Mouse (Mus musculus) left cerebral cortex, postnatal 25 days (tissue): ENCODE data around the gene Exoc2. TPM values are rescaled to one million over a fixed set of nuclear protein-coding genes. Genes with fewer than 3 reads are reported as not detected.

ENCODE experiments used
- DNase-seq, 2 experiments: peaks; one replicate each; pipeline ENCODE4 v3.0.0; 2022; ENCODE audit warnings: low spot score in 2 of 2, mixed read lengths in 1 of 2
- intact Hi-C: fragments of 180-260 bp; cut with DNase I; formaldehyde crosslinking; loops from one replicate; pipeline ENCODE4 v1.15.1; 2025
- total RNA-seq, 2 experiments: library from RNA; stranded (reverse); gene quantifications; 2 replicates each; pipeline ENCODE4 v1.2.3; 2021

Exoc2 gene
- total RNA-seq, 2 experiments from 2014 or later = 39.5 to 40.6 TPM

DNA sequence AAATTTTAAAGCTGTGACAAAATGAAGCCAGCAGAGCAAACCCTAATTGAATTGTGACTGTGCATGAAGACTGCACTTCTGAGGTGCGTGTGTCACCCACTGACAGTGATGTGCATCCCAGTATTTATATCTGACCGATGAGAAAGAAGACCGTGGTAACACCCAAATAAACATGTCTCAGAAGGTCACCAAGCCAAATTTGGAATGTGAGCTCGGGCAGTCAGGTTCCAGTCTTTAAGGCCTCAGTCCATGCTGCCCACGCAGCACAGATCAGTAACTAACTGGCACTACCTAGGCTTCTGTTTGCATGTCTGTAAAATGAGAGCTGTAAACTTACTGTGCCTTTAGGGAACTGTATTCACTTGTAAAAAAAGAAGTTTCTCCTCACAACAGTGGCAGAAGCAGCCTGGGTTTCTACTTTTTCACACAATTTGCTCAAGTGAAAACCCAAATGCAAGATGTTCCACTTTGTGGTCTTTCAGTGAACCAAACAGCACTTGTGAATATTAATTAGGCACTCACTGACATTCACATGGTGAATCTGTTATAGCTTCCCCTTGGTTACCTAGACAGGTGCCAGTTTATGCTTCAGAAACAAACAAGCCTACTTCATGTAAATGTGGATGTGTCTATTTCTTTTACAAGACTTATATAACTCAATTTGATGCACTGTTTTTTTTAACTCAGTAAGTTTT is 61.8 kb downstream of the Exoc2 start:
- no peak for DNase-seq
- intact Hi-C loops = no loop called here

DNA sequence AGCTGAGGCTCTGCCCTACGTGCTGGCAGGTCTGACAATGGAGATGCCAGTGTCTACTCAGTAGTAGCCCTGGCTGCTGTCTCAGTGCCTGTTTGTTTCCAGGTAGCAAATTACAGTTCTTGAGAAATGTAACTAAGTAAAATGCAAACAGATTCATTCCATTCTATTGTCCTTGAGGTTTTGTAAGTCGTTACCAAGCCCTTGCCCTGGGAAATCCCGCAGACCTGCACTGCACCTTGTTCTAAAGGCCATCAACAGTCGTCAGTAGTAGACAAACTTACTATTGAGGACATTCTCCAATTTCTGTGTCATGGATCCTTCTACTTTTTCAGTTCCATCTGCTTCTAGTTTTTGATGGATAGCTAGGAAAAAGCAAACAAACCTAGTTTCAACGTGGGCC is 63.0 kb downstream of the Exoc2 start:
- intact Hi-C loops = no loop called here
- no peak for DNase-seq

DNA sequence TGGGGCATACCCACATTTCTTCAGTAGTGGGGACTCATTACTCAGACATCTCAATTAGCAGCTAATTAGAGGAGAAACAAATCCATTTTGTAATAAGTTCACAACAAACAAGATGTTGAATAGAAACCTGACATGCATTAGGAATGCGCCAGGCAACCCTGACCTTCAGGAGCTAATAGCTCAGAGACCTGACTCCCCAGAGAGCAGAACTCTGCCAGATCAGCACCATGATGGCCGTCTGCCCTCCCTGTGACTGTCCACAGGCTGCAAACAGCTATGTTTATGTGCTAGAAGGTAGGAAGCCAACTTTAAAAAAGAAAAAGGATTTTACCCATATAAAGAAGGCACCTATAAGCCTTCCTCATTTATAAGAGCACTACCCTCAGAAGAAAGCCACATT is 71.6 kb downstream of the Exoc2 start:
- intact Hi-C loops = loop anchor here (5.0 kb wide), 3 partner anchors 80 to 715 kb away; no protein-coding TSS in a partner anchor
- DNase-seq = no peak

DNA sequence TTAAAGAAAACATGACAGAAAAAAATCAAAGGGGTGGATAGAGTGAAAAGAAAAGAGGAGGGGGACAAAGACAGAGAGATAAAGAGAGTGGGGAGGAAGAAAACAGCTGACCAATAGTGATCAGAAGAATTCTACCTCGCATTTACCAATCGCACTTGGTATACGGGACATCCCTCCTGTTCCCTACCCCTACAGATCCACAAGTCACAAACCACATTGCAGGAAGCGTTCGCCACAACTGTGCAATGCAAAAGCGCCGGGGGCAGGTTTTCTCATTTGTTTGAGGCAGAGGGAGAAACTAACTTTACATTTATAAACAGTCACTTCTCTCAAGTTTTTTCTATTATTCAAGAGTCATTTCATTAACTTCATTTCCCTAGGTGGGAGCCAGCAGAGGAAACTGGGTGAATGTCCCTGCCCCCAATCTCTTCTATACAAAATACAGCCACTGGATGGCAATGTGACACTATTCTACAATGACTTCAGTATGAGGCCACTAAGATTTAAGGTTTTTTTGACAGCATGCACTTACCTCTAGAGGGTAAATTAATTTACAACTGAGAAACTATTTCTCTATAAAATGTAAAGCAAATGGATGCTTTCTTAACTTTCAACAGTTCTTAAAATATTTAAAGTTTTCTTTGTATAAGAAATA is 72.4 kb downstream of the Exoc2 start:
- DNase-seq = peak in 1 of 2 experiments; percentile 27

DNA sequence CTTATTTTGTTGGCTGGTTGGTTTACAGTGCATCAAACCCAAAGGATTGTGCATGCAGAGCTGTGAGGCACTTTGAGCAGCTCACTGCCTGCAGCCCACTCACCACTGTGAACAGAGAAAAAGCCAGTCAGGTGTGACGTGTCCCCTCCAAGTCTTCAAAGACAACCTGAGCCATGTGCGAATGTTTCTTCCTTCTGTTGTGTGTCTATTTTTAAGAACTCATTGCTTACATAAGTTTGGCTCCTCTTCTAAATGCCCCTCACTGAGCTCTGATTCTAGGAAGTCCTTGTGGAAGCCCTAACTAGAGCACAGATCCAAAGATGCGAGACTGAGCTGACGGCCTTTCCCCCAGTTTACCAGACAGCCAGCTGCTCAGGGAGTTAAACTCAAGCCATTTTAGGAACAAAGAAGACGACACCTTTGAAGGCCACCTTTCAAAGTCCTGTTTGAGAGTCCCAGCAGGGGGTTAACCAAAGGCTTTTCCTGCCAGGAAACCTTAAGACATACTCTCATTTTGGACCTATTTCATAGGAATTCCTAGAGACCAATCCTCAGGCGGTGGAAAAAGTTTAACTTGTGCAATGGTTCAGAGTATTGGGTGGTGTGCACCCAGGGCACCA is 79.8 kb downstream of the Exoc2 start:
- peak; percentile 28 to 61 for DNase-seq
- intact Hi-C loops = loop anchor here (5.0 to 10.0 kb wide), 2 partner anchors 663 to 761 kb away; partner anchors contain the start of genes A530084C06Rik and Foxq1

More for the DNA sequence above, 72.4 kb downstream of the Exoc2 start:
- intact Hi-C loops = loop anchor here (5.0 kb wide), 3 partner anchors 81 to 716 kb away; no protein-coding TSS in a partner anchor

DNA sequence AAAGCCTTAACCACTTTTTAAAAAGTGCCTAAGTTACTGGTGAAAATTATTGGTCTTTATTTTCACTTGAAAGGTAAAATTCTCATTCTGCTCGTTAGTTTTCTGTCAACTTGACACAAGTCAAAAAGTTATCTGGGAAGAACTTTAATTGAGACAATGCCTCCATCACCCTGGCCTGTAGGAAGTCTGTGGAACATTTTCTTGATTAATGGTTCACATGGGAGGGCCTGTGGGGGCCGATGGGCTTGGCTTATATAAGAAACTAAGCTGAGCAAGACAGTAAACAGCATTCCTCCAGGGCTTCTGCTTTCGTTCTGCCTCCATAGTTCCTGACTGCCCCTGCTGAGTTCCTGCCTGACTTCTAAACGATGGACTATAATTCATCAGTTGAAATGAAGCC is 81.6 kb downstream of the Exoc2 start:
- no peak for DNase-seq
- intact Hi-C loops = loop anchor here (5.0 to 10.0 kb wide), 2 partner anchors 665 to 762 kb away; partner anchors contain the start of genes A530084C06Rik and Foxq1

DNA sequence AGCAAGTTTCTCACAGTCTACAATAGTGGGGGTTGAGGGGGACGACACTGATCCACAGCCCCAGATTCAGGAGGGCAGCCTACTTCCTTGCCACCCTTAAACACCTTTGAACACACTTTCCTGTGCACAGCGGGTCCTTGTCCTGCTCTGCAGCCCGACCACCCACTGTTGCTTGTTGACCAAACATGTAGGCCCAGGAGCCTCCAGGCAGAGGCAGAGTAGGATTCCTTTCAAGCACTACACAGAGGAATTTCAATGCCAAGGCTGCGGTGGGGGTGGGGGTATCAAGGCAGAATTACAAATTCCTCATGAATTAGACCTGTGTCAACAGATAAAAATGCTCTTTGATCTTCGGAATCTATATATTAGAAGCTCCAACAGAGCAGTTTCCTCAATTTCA is 82.7 kb downstream of the Exoc2 start:
- no peak for DNase-seq
- intact Hi-C loops = loop anchor here (5.0 to 10.0 kb wide), 2 partner anchors 666 to 764 kb away; partner anchors contain the start of genes A530084C06Rik and Foxq1

DNA sequence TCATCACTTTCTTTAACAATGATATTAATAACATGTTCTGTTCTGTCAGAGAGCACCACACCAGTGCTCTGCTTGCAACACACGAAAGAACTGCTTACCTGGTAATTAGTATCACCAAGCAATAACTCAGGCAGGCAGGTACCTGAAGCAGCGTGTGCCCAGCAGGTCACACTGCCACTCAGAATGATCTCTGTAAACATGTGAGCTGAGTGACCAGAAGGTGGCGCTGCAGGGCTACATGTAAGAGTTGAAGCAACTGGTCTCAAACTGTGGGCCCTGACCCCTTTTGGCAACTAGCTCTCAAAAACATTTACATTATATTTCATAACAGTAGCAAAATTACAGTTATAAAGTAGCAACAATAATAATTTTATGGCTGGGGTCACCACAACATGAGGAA is 85.4 kb downstream of the Exoc2 start:
- intact Hi-C loops = loop anchor here (5.0 kb wide), 2 partner anchors 94 to 729 kb away; no protein-coding TSS in a partner anchor
- peak; percentile 57 to 70 for DNase-seq

DNA sequence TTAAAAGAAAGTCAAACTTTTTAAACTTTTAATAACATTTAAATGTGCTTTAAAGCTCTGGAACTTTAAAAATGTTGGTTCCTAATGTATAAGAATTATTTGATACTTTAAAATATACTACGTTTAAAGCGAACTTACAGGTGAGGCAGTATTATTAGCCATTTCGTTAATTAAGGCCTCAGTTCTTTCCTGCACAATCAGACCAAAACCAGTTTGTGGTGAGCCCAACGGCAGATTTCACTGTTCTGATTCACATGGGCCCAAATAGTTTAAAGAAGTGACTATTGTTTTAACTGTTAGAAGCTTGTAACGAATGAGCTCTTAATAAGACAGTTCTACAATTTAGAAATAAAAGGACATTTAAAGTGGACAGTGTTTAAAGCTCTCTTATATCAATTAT is 93.6 kb downstream of the Exoc2 start:
- intact Hi-C loops = no loop called here
- DNase-seq = no peak

DNA sequence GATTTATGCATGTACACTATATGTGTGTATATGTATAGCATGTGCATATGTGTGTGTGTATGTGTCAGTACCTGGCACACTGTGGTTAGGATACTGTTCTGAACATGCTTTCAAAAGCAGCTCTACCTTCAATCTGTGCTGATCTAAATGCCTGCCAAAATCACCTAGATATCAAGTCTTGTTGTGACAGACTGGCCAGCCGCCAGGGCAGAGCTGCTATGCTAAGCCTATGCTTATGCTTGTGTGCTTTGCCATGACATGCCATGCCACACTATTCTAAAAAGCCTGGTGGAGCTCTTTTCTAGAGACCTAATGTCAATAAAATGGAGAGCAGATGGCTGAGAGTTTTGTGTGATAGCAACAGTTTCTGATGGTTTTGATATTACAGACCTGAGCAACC is 94.0 kb downstream of the Exoc2 start:
- intact Hi-C loops = no loop called here
- DNase-seq = no peak

DNA sequence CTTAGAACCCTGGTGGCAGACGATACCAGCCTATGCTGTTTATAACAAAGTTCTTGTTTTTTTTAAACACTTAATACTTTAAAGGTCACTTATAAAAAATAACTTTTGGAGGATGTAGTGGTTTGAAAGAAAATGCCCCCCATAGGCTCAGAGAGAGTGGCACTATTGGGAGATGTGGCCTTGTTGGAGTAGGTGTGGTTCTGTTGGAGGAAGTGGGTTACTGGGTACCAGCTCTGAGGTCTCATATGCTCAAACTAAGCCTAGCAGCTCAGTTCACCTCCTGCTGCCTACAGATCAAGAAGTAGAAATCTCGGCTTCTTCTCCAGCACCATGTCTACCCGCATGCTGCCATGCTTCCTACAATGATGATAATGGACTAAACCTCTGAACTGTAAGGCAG is 98.1 kb downstream of the Exoc2 start:
- intact Hi-C loops = no loop called here
- no peak for DNase-seq

DNA sequence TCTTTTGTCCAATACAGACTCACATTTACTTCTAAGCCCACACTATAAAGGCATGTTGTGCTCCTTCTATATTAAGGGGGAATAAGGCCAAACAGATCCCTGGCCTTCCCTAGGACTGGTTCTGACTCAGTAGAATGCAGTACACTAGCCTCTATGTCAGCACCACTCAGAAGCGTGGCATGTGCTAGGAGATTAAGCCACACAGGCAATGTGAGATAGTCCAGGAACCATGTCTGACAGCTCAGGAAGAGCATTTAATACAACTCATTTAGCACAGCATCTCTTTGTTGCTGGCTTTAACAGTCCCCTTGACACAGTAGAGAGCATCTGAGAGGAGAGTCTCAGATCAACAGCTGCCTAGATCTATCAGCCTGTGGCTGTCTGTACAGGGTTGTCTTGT is 100.4 kb downstream of the Exoc2 start:
- intact Hi-C loops = no loop called here
- no peak for DNase-seq

DNA sequence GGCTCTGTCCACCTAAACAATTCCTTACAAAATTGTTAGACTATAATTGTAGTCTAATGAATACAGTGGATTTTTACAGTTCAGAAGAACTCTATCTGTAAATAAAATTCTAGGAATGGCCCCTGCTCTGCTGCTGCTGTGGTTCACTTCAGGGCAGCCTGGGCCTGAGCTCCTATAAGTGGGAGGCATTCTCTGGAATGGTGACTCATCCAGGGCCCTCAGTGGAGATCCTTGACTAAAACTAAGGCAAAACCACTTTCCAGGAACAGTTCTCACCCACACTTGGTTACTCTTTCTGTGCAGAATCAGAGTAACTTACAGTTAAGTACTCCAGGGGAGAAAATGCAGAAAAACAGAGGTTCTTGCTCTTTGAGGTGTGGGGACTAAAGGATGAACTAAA is 108.4 kb downstream of the Exoc2 start:
- intact Hi-C loops = no loop called here

DNA sequence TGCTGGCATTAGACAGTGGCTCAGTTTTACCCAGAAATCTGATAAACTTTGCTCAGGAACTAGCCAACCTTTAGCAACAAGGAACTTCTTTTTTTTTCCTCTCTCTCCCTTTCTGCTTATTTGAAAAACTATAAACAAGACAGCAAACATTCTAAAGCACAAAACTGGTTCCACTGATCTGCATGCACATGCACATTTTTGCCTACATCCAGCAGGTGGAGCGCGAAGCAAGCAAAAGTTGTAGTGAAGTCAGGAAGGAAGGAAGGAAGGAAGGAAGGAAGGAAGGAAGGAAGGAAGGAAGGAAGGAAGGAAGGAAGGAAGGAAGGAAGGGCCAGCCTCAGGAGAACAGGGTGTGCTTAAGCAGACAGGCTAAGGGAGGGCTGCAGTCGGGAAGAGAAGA is 109.9 kb downstream of the Exoc2 start:
- intact Hi-C loops = loop anchor here (5.0 kb wide), 1 partner anchor 297 kb away; no protein-coding TSS in a partner anchor
- DNase-seq = peak in 1 of 2 experiments; percentile 17

More for the DNA sequence above, 108.4 kb downstream of the Exoc2 start:
- peak; percentile 27 to 88 for DNase-seq

DNA sequence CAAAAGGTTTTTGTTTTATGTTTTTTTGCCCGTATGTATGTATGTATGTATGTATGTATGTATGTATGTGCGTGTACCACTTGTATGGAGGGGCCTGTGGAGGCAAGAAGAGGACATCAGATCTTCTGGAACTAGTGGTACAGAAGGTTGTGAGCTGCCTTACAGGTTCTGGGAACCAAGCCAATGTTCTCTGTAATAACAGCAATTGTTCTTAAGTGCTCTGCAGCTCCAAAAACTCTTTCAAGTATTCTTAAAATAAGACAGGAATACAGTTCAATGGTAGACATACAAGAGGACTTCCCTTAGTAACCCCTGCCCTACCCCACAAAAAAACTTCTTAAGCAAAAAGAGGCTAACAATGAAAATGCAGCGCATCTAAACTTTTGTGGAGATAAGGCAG is 115.5 kb downstream of the Exoc2 start:
- intact Hi-C loops = no loop called here

DNA sequence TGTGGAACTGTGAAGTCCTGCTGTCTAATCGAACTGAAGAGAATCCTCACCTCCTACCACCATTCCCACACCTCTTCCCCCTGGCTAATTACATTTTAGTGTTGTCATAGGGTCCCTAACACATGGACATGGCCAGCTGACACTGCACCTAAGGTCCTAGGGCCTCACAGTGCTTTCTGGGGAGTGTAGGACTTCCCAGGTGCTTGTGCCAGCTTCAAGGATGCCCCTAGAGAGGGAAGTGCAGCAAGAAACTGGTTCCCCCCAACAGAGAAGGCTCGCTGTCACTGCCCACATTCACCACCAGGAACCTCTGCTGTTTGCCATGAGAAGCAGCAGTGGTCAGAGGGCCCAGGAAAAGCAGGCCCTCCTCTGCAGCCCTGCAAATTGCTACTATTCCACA is 123.2 kb downstream of the Exoc2 start:
- intact Hi-C loops = no loop called here
- no peak for DNase-seq

More for the DNA sequence above, 115.5 kb downstream of the Exoc2 start:
- DNase-seq = no peak

DNA sequence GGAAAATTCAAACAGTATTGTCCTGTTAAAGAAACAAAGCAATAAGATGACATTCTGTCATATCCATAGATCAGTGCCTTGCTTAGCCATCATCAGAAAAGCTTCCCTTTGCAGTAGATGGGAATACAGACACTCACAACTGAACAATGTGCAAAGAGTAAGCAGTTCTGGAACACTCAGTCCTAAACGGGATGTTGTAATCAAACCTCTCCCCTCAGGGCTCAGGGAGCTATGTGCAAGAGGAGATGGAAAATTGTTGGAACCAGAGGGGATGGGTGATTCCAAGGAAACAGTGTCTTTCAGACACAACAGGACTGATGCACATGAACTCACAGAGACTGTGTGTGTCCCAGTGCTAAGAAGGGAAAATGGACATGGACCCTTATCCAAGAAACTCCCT is 125.9 kb downstream of the Exoc2 start:
- intact Hi-C loops = no loop called here
- DNase-seq = no peak

DNA sequence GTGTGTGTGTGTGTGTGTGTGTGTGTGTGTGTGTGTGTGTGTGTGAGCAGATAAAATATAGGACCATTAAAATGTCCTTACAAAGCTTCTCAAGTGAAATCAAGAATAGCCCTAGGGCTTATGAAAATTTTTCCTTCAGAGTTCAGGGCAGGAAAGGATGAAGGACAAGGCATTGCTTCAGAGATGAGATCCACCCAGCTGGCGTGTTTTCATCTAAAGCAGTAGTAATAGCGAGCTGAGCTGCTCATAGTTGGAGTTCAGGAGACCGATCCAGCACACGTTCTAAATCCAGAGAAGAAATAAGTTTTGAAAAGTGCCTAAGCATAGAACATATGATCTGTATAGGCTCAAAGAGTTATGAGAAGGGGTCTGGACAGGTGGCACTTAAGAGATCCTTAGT is 127.4 kb downstream of the Exoc2 start:
- intact Hi-C loops = no loop called here
- no peak for DNase-seq

DNA sequence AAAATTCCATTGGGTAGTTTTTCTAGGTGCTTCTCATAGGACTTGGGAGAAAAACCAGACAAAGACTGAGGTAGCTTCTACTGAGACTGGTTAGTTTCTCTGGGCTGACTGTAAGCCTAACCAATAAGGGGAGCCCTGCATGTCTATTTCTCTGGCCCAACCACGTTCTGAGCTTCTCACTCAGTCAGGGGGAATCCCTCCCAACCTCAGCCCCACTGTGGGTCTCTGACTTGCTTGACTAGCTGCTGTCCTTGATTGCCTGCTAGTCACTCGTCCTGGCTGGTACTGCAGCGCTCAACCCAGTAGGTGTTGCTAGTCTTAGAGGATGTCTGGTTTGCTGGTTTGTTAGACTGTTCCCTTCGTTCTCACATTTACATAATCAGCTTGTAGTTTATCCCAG is 130.8 kb downstream of the Exoc2 start:
- intact Hi-C loops = no loop called here

DNA sequence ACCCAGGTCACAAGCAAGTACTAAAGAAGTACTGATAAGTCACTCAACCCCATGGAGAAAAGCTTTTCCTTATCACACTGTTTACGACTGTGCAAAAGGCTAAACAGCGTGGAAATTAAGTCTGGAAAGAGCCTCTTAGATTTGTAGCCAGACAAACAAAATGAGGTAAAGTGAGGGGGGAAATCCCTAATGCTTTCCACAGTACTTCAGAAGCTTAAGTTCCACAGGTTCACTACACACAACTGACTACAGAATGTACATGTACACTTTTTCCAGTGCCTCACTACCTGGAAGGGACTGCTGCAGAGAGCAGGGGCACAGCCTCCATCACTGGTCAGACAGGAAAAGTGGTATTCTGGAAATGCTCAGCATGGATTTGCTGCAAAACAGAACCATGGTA is 132.1 kb downstream of the Exoc2 start:
- intact Hi-C loops = no loop called here
- DNase-seq = no peak

More for the DNA sequence above, 130.8 kb downstream of the Exoc2 start:
- no peak for DNase-seq
